Mouse (Mus musculus) small intestine, adult 2 months (tissue): ENCODE data around the gene Armh3. TPM values are rescaled to one million over a fixed set of nuclear protein-coding genes. Genes with fewer than 3 reads are reported as not detected.

ENCODE experiments used
- H3K27ac ChIP-seq: fragments of 200-500 bp; 2 replicates; pipeline ENCODE4 v1.5.1; 2012; ENCODE audit warnings: low read depth, low read length, control low read depth, inconsistent platforms; ENCODE audit not compliant: insufficient read depth
- H3K27me3 ChIP-seq: fragments of 200-500 bp; 2 replicates; pipeline ENCODE4 v1.6.1; 2012; ENCODE audit warnings: mild to moderate bottlenecking, moderate library complexity, low read length, inconsistent platforms; ENCODE audit not compliant: control insufficient read depth, insufficient read depth
- H3K36me3 ChIP-seq: fragments of 200-500 bp; 2 replicates; pipeline ENCODE4 v1.6.1; 2012; ENCODE audit warnings: mild to moderate bottlenecking, low read length, control low read depth, inconsistent platforms; ENCODE audit not compliant: control insufficient read depth, insufficient read depth
- H3K4me1 ChIP-seq: fragments of 200-500 bp; 2 replicates; pipeline ENCODE4 v1.6.1; 2012; ENCODE audit warnings: low read length, inconsistent platforms, mixed read lengths; ENCODE audit not compliant: control insufficient read depth, insufficient read depth, insufficient read length
- H3K4me3 ChIP-seq: fragments of 200-500 bp; 2 replicates; pipeline ENCODE4 v1.5.1; 2012; ENCODE audit warnings: low read depth, mild to moderate bottlenecking, control low read depth, inconsistent platforms, low read length, moderate library complexity
- CTCF ChIP-seq: fragments of 200-500 bp; IDR thresholded peaks from 2 replicates; pipeline ENCODE4 v1.5.1; 2012; ENCODE audit warnings: low read depth, mild to moderate bottlenecking, control low read depth, inconsistent platforms, low read length, moderate library complexity, mixed read lengths; ENCODE audit not compliant: insufficient replicate concordance, insufficient read length; ENCODE audit errors: extremely low read depth
- POLR2A ChIP-seq: fragments of 200-500 bp; IDR thresholded peaks from 2 replicates; pipeline ENCODE4 v1.6.1; 2012; ENCODE audit warnings: low read depth, mild to moderate bottlenecking, control low read depth, inconsistent platforms, low read length, moderate library complexity
- WGBS: fragments of 180-500 bp; shearing (Covaris S2); methylation state at CpG from one replicate; pipeline ENCODE4 v1.1.7; 2018; 5-methylcytosine and 5-hydroxymethylcytosine counted together
- polyA plus RNA-seq: library from polyadenylated mRNA; depleted of rRNA; stranded (reverse); fragments of >200 nt; gene quantifications from 2 replicates; pipeline ENCODE4 v1.2.3, GENCODE M21; 2012; rRNA removed

Gene Armh3
- polyA plus RNA-seq = 3.6 and 7.5 TPM in 2 replicates

DNA sequence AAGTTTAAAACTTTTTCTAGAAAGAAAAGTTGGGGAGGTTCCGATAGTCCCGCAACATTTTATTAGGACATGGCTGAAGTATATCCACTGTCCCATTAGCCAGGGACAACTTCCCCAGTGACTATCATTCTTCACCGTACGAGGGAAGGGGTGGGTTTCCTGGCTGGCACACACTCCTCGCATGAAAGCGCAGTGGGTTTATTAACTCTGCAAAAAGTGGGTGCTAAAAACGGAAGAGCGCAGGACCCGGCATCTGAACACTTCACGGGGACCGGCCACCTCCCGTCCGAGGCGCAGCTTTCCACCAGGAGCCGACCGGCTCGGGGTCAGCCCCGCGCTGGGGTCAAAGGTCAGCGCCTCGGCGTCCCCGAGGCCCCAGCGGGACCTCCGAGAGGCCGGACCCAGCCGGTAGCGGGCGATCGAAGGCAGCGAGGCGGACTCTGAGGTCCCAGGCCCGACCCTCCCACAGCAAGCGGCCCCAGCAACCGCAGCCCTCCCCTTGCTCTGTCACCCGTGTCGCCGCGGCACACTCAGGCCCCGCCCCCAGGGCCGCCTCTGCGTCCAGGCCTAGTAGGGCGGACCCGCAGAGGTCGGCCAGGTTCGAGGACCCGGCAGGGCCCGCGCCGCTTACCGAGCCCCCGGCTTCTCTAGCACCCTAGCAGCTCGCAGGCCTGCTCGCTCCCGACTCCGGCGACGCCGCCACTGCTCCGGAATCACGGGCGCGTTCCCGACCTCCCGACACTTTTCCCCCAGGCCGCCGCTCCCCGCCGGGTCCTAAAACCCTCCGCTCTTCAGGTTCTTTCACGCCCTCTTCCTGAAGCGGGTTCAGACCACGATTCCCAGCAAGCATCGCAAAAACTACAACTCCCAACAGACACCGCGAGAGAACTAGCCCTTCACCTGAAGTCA is at the start of gene Armh3:
Gene Armh3 (minus strand): TSS at position 704 of the 909 bp plus-strand sequence.
- under 1% methylated on average over 76 of the region's 76 CpGs for WGBS
- peaks cover 4% of the 10 kb centered on the region; the same call in 1 of the 2 replicates for H3K4me1 ChIP-seq
- no peaks in the 10 kb centered on the region for H3K27me3 ChIP-seq
- peak within 1 kb of the TSS; percentile 92 for H3K27ac ChIP-seq
- TF ChIP-seq POLR2A = peak; percentile 68
- no peak; the same call in 1 of the 2 replicates for TF ChIP-seq CTCF
- H3K4me3 ChIP-seq = peak within 1 kb of the TSS; percentile 89
- H3K36me3 ChIP-seq = no peaks in the 10 kb centered on the region

- H3K4me1 ChIP-seq = peaks cover 4% of the 10 kb centered on the region
- no peaks in the 10 kb centered on the region for H3K27me3 ChIP-seq
- no peaks in the 10 kb centered on the region for H3K36me3 ChIP-seq
- WGBS = 71% methylated on average over 2 of the region's 2 CpGs
- no peak overlapping the region for H3K27ac ChIP-seq
- TF ChIP-seq POLR2A (no peak), CTCF (no peak)
- H3K4me3 ChIP-seq = no peak overlapping the region
Observed at GRCm38 (mm10) chr19:46047426-46047825, 49.1 kb upstream of the Armh3 start.

DNA sequence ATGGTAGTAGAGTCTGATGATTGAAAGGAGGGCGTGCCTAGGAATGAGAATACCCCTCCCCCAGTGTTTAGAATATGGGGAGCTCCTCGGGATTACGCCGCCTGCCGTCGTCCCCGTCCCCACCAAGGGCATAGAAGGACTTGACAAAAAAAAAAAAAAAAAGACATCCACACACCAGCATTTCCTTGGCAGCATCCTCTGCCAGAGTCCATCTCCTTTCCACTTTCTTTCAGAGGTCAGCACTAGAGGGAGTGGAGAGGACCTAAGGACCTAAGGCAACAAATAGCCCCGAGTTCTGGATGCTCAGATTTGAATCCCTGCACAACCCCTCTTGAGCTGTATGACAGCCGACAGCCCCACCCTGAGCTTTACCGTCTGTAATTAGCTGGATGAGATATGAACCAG is 48.3 kb upstream of the Armh3 start:
- H3K36me3 ChIP-seq = no peaks in the 10 kb centered on the region
- WGBS = 14% methylated on average over 10 of the region's 10 CpGs
- H3K4me1 ChIP-seq = peaks cover 10% of the 10 kb centered on the region
- TF ChIP-seq CTCF (no peak), POLR2A (no peak)
- no peak overlapping the region for H3K4me3 ChIP-seq
- H3K27ac ChIP-seq = peak overlapping the region; percentile 73; the same call in 1 of the 2 replicates
- no peaks in the 10 kb centered on the region for H3K27me3 ChIP-seq

DNA sequence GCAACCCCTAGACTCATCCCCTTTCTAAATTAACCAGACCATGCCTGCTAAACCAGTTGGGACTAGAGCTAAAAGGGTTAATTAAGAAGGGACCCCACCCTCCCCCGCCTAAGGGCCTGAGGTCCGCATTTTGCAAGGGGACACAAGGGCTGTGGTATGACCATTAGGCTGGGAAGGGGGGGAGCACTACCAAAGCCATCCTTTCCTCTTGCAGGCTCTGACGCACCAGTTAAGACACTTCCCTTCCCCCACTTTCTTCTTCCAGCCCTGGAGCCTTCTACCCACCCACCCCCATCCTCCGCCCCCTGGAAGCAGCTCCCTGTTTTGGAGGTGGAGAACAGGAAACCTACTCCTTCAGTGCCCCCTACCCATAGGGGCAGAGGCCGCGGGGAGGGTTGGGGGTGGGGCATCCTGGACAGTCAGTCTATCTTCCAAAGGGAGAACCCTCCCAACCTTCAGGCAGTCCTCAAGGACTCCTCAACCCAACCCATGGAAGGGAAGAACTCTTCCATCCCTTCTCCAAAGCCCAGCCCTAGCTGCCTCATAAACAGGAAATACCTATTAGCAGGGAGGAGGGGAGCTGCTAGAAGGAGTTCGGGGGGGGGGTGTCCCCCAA is 47.5 kb upstream of the Armh3 start:
- TF ChIP-seq CTCF (no peak), POLR2A (no peak)
- H3K27me3 ChIP-seq = no peaks in the 10 kb centered on the region
- H3K27ac ChIP-seq = peak overlapping the region; percentile 90
- peak overlapping the region; percentile 87 for H3K4me3 ChIP-seq
- no peaks in the 10 kb centered on the region for H3K36me3 ChIP-seq
- 8% methylated on average over 7 of the region's 7 CpGs for WGBS
- H3K4me1 ChIP-seq = peaks cover 10% of the 10 kb centered on the region

GRCm38 (mm10) chr19:46044993-46045695 is 46.9 kb upstream of the Armh3 start, which contains the start of gene Ldb1:
Gene Ldb1, minus strand, starts transcription at chr19:46045214.
- WGBS = under 1% methylated on average over 77 of the region's 84 CpGs
- Histone ChIP-seq H3K4me3 (peak within 1 kb of the TSS; percentile 87), H3K27ac (peak within 1 kb of the TSS; percentile 90), H3K27me3 (no peaks in the 10 kb centered on the region), H3K4me1 (peaks cover 13% of the 10 kb centered on the region), H3K36me3 (no peaks in the 10 kb centered on the region)
- TF ChIP-seq POLR2A (peak; percentile 85), CTCF (no peak)

- TF ChIP-seq CTCF (no peak), POLR2A (no peak)
- H3K4me1 ChIP-seq = peaks cover 15% of the 10 kb centered on the region
- under 1% methylated on average over 34 of the region's 34 CpGs for WGBS
Observed at GRCm38 (mm10) chr19:46044271-46044992, 46.1 kb upstream of the Armh3 start, which contains the start of gene Pprc1. Gene Pprc1, plus strand, starts transcription at chr19:46044886.

More at GRCm38 (mm10) chr19:46044271-46044992, 46.1 kb upstream of the Armh3 start, which contains the start of gene Pprc1:
- Histone ChIP-seq H3K36me3 (no peaks in the 10 kb centered on the region), H3K27me3 (no peaks in the 10 kb centered on the region), H3K27ac (peak within 1 kb of the TSS; percentile 90), H3K4me3 (peak within 1 kb of the TSS; percentile 87)
